Mouse (Mus musculus): ENCODE measurements around the gene Vmn2r87. TPM values are rescaled to one million over a fixed set of nuclear protein-coding genes. Genes with fewer than 3 reads are reported as not detected.
"Not testable (repeated sequence)": the region's sequence is repeated elsewhere in the genome, so short reads cannot be mapped to it uniquely, and the experiment has no call there.

The Vmn2r87 gene
- 0.24 and 0.31 TPM in 2 replicates for polyA plus RNA-seq (2014; fragmentation: Nextera tagmentation; extraction: Ambion mirVana)

GRCm38 (mm10) chr10:130497296-130497695 lies at the start of gene Vmn2r87:
Gene Vmn2r87 (minus strand): TSS chr10:130497396.
- H3K4me2 ChIP-seq (replicated peaks), result no peak within 1 kb of the TSS
- no peak within 1 kb of the TSS for H3K27ac ChIP-seq
- no peaks in the 10 kb centered on the region for H3K4me1 ChIP-seq (replicated peaks; ENCODE audit: control insufficient read depth, insufficient read depth, low read length)
- DNase-seq (ENCODE audit: low spot score), result no peak
- no peaks in the 10 kb centered on the region for H3K36me3 ChIP-seq (replicated peaks; ENCODE audit: control insufficient read depth, insufficient read depth)
- H3K4me3 ChIP-seq (replicated peaks; ENCODE audit: low read length), result no peak within 1 kb of the TSS
- no peaks in the 10 kb centered on the region for H3K27me3 ChIP-seq (ENCODE audit: control insufficient read depth, insufficient read depth, low read length)
- no peak within 1 kb of the TSS for H3K9ac ChIP-seq
- no peak for ATAC-seq (ENCODE audit: low FRiP score)
- no peaks in the 10 kb centered on the region for H3K9me3 ChIP-seq (ENCODE audit: control insufficient read depth, low read length)

GRCm38 (mm10) chr10:130544331-130544730 lies 47.1 kb upstream of the Vmn2r87 start:
- H3K27me3 ChIP-seq (ENCODE audit: control insufficient read depth, insufficient read depth, low read length); H3K4me1 ChIP-seq (replicated peaks; ENCODE audit: control insufficient read depth, insufficient read depth, low read length); DNase-seq (ENCODE audit: low spot score); H3K9me3 ChIP-seq (ENCODE audit: control insufficient read depth, low read length); H3K36me3 ChIP-seq (replicated peaks; ENCODE audit: control insufficient read depth, insufficient read depth); ATAC-seq (ENCODE audit: low FRiP score); H3K4me3 ChIP-seq (replicated peaks; ENCODE audit: low read length); H3K4me2 ChIP-seq (replicated peaks); H3K9ac ChIP-seq; H3K27ac ChIP-seq: not testable (repeated sequence)
- 87% methylated on average over 1 of the region's 1 CpGs for WGBS

- ATAC-seq (ENCODE audit: low FRiP score), result peak; percentile 99
- WGBS, result under 1% methylated on average over 20 of the region's 21 CpGs
These were observed 44.9 kb upstream of the Vmn2r87 start for GRCm38 (mm10) chr10:130541931-130542691.

GRCm38 (mm10) chr10:130536101-130536500 lies 38.9 kb upstream of the Vmn2r87 start:
- Histone ChIP-seq H3K4me3 (replicated peaks; ENCODE audit: low read length) (no peak overlapping the region), H3K27me3 (ENCODE audit: control insufficient read depth, insufficient read depth, low read length) (no peaks in the 10 kb centered on the region), H3K9ac (no peak overlapping the region), H3K9me3 (ENCODE audit: control insufficient read depth, low read length) (no peaks in the 10 kb centered on the region), H3K4me2 (replicated peaks) (no peak overlapping the region), H3K27ac (no peak overlapping the region), H3K4me1 (replicated peaks; ENCODE audit: control insufficient read depth, insufficient read depth, low read length) (no peaks in the 10 kb centered on the region), H3K36me3 (replicated peaks; ENCODE audit: control insufficient read depth, insufficient read depth) (no peaks in the 10 kb centered on the region)
- no peak for ATAC-seq (ENCODE audit: low FRiP score)
- 73% methylated on average over 3 of the region's 3 CpGs for WGBS
- no peak for DNase-seq (ENCODE audit: low spot score)

More at GRCm38 (mm10) chr10:130541931-130542691, 44.9 kb upstream of the Vmn2r87 start:
- Histone ChIP-seq H3K9ac (peak overlapping the region; percentile 66), H3K27ac (peak overlapping the region; percentile 58), H3K4me2 (replicated peaks) (peak overlapping the region; percentile 77), H3K4me3 (replicated peaks; ENCODE audit: low read length) (peak overlapping the region; percentile 54)
- not testable (repeated sequence) for H3K36me3 ChIP-seq (replicated peaks; ENCODE audit: control insufficient read depth, insufficient read depth); H3K27me3 ChIP-seq (ENCODE audit: control insufficient read depth, insufficient read depth, low read length); H3K9me3 ChIP-seq (ENCODE audit: control insufficient read depth, low read length); H3K4me1 ChIP-seq (replicated peaks; ENCODE audit: control insufficient read depth, insufficient read depth, low read length)
- peak; percentile 66 for DNase-seq (ENCODE audit: low spot score)

GRCm38 (mm10) chr10:130527926-130528325 lies 30.7 kb upstream of the Vmn2r87 start:
- H3K27me3 ChIP-seq (ENCODE audit: control insufficient read depth, insufficient read depth, low read length), result no peaks in the 10 kb centered on the region
- H3K27ac ChIP-seq, result no peak overlapping the region
- DNase-seq (ENCODE audit: low spot score), result no peak
- no peaks in the 10 kb centered on the region for H3K36me3 ChIP-seq (replicated peaks; ENCODE audit: control insufficient read depth, insufficient read depth)
- H3K9me3 ChIP-seq (ENCODE audit: control insufficient read depth, low read length), result no peaks in the 10 kb centered on the region
- H3K4me1 ChIP-seq (replicated peaks; ENCODE audit: control insufficient read depth, insufficient read depth, low read length), result no peaks in the 10 kb centered on the region
- no peak overlapping the region for H3K4me3 ChIP-seq (replicated peaks; ENCODE audit: low read length)
- ATAC-seq (ENCODE audit: low FRiP score), result no peak
- H3K9ac ChIP-seq, result no peak overlapping the region
- 65% methylated on average over 10 of the region's 10 CpGs for WGBS
- no peak overlapping the region for H3K4me2 ChIP-seq (replicated peaks)

GRCm38 (mm10) chr10:130470311-130470760 lies 26.9 kb downstream of the Vmn2r87 start:
- no peaks in the 10 kb centered on the region for H3K27me3 ChIP-seq (ENCODE audit: control insufficient read depth, insufficient read depth, low read length)
- H3K4me3 ChIP-seq (replicated peaks; ENCODE audit: low read length), result peak overlapping the region; percentile 50
- H3K4me1 ChIP-seq (replicated peaks; ENCODE audit: control insufficient read depth, insufficient read depth, low read length), result no peaks in the 10 kb centered on the region
- WGBS, result 11% methylated on average over 36 of the region's 36 CpGs
- peak; percentile 66 for DNase-seq (ENCODE audit: low spot score)
- peak overlapping the region; percentile 69 for H3K9ac ChIP-seq
- peak overlapping the region; percentile 79 for H3K4me2 ChIP-seq (replicated peaks)
- H3K36me3 ChIP-seq (replicated peaks; ENCODE audit: control insufficient read depth, insufficient read depth), result no peaks in the 10 kb centered on the region
- no peaks in the 10 kb centered on the region for H3K9me3 ChIP-seq (ENCODE audit: control insufficient read depth, low read length)
- no peak overlapping the region for H3K27ac ChIP-seq
- peak; percentile 98 for ATAC-seq (ENCODE audit: low FRiP score)

GRCm38 (mm10) chr10:130455950-130456349 lies 41.2 kb downstream of the Vmn2r87 start, which contains the start of gene Vmn2r86:
Gene Vmn2r86 (minus strand): TSS chr10:130456050.
- not testable (repeated sequence) for H3K9me3 ChIP-seq (ENCODE audit: control insufficient read depth, low read length); H3K27me3 ChIP-seq (ENCODE audit: control insufficient read depth, insufficient read depth, low read length); ATAC-seq (ENCODE audit: low FRiP score); H3K9ac ChIP-seq; H3K4me3 ChIP-seq (replicated peaks; ENCODE audit: low read length); H3K36me3 ChIP-seq (replicated peaks; ENCODE audit: control insufficient read depth, insufficient read depth); H3K4me2 ChIP-seq (replicated peaks); DNase-seq (ENCODE audit: low spot score); H3K27ac ChIP-seq; H3K4me1 ChIP-seq (replicated peaks; ENCODE audit: control insufficient read depth, insufficient read depth, low read length)
- WGBS, result 90% methylated on average over 1 of the region's 1 CpGs

GRCm38 (mm10) chr10:130444776-130445175 lies 52.4 kb downstream of the Vmn2r87 start:
- no peak for DNase-seq (ENCODE audit: low spot score)

GRCm38 (mm10) chr10:130434185-130434898 lies 62.9 kb downstream of the Vmn2r87 start:
- not testable (repeated sequence) for H3K4me2 ChIP-seq (replicated peaks); DNase-seq (ENCODE audit: low spot score); H3K36me3 ChIP-seq (replicated peaks; ENCODE audit: control insufficient read depth, insufficient read depth); H3K27me3 ChIP-seq (ENCODE audit: control insufficient read depth, insufficient read depth, low read length); H3K9ac ChIP-seq; H3K4me1 ChIP-seq (replicated peaks; ENCODE audit: control insufficient read depth, insufficient read depth, low read length); H3K4me3 ChIP-seq (replicated peaks; ENCODE audit: low read length); ATAC-seq (ENCODE audit: low FRiP score); H3K9me3 ChIP-seq (ENCODE audit: control insufficient read depth, low read length); H3K27ac ChIP-seq
- 87% methylated on average over 11 of the region's 11 CpGs for WGBS

More at GRCm38 (mm10) chr10:130444776-130445175, 52.4 kb downstream of the Vmn2r87 start:
- Histone ChIP-seq H3K4me3 (replicated peaks; ENCODE audit: low read length) (no peak overlapping the region), H3K36me3 (replicated peaks; ENCODE audit: control insufficient read depth, insufficient read depth) (no peaks in the 10 kb centered on the region), H3K9me3 (ENCODE audit: control insufficient read depth, low read length) (no peaks in the 10 kb centered on the region), H3K27me3 (ENCODE audit: control insufficient read depth, insufficient read depth, low read length) (no peaks in the 10 kb centered on the region), H3K27ac (no peak overlapping the region), H3K9ac (no peak overlapping the region), H3K4me1 (replicated peaks; ENCODE audit: control insufficient read depth, insufficient read depth, low read length) (no peaks in the 10 kb centered on the region), H3K4me2 (replicated peaks) (no peak overlapping the region)
- 91% methylated on average over 21 of the region's 21 CpGs for WGBS
- ATAC-seq (ENCODE audit: low FRiP score), result no peak
